Mouse (Mus musculus) CH12.LX (cell line): ENCODE measurements around the gene Topors. TPM values are rescaled to one million over a fixed set of nuclear protein-coding genes. Genes with fewer than 3 reads are reported as not detected.

Source experiments
- DNase-seq: peaks from one replicate; pipeline ENCODE4 v3.0.0-alpha.2; 2013; ENCODE audit errors: extremely low read depth
- H3K27ac ChIP-seq: 2 replicates; pipeline ENCODE4 v1.5.1; 2012; ENCODE audit warnings: low read depth, mild to moderate bottlenecking, control low read depth, moderate library complexity; ENCODE audit not compliant: insufficient read depth
- H3K27me3 ChIP-seq: replicated peaks from 2 replicates; pipeline ENCODE3; 2012; ENCODE audit warnings: inconsistent platforms
- H3K36me3 ChIP-seq, 2 experiments: replicated peaks in 1 of 2; 2 replicates each; pipeline versions ENCODE3 to v1.6.1; 2012; ENCODE audit warnings: inconsistent platforms in 1 of 2, low read length in 1 of 2, mild to moderate bottlenecking in 1 of 2, mixed read lengths in 1 of 2, moderate library complexity in 1 of 2; ENCODE audit not compliant: control insufficient read depth in 1 of 2, insufficient read depth in 1 of 2
- H3K4me1 ChIP-seq, 2 experiments: 2 replicates each; pipeline ENCODE4 v1.6.1; 2012; ENCODE audit warnings: inconsistent platforms in 1 of 2, moderate library complexity in 1 of 2; ENCODE audit not compliant: insufficient read depth in 2 of 2, control insufficient read depth in 1 of 2
- H3K4me2 ChIP-seq: 2 replicates; pipeline ENCODE4 v1.6.1; 2012; ENCODE audit warnings: low read depth, mild to moderate bottlenecking, control low read depth; ENCODE audit not compliant: poor library complexity, insufficient read depth, severe bottlenecking
- H3K4me3 ChIP-seq, 3 experiments: fragments of 150-350 bp in 1 of 3; sonication (generic) in 1 of 3; replicated peaks in 1 of 3; 2 replicates each; pipeline versions ENCODE3 to v1.5.1; 2011 to 2012; ENCODE audit warnings: low read depth in 2 of 3, low read length in 2 of 3, mild to moderate bottlenecking in 2 of 3, moderate library complexity in 2 of 3, control low read depth in 1 of 3, improper control_type of control experiment in 1 of 3, inconsistent platforms in 1 of 3, mixed read lengths in 1 of 3; ENCODE audit not compliant: poor library complexity in 1 of 3
- H3K79me2 ChIP-seq: replicated peaks from 2 replicates; pipeline ENCODE4 v1.6.1; 2012; ENCODE audit warnings: mild to moderate bottlenecking, moderate library complexity; ENCODE audit not compliant: control insufficient read depth, poor library complexity, insufficient read depth, severe bottlenecking; ENCODE audit errors: extremely low read depth
- H3K9ac ChIP-seq: 2 replicates; pipeline ENCODE4 v1.6.1; 2012; ENCODE audit warnings: low read depth, mild to moderate bottlenecking, control low read depth, moderate library complexity; ENCODE audit not compliant: insufficient read depth
- H3K9me3 ChIP-seq: replicated peaks from 2 replicates; pipeline ENCODE3; 2012; ENCODE audit warnings: low read length, inconsistent platforms, mixed read lengths
- BHLHE40 ChIP-seq: IDR thresholded peaks from 2 replicates; pipeline ENCODE4 v1.6.1; 2011; ENCODE audit warnings: mild to moderate bottlenecking, low read depth, low read length, improper control_type of control experiment
- CHD2 ChIP-seq: IDR thresholded peaks from 2 replicates; pipeline ENCODE4 v1.6.1; 2011; ENCODE audit warnings: low read length, improper control_type of control experiment
- CTCF ChIP-seq, 2 experiments: IDR thresholded peaks in 1 of 2; conservative IDR thresholded peaks in 1 of 2; 2 replicates each; pipeline ENCODE4 v1.5.1; 2011 to 2012; ENCODE audit warnings: low read depth in 2 of 2, low read length in 2 of 2, improper control_type of control experiment in 1 of 2, inconsistent platforms in 1 of 2, mild to moderate bottlenecking in 1 of 2, moderate library complexity in 1 of 2
- E2F4 ChIP-seq: IDR thresholded peaks from 2 replicates; pipeline ENCODE4 v1.6.1; 2011; ENCODE audit warnings: low read depth, low read length, improper control_type of control experiment; ENCODE audit not compliant: insufficient replicate concordance
- ELF1 ChIP-seq: IDR thresholded peaks from 2 replicates; pipeline ENCODE4 v1.6.1; 2014; ENCODE audit warnings: low read depth, mild to moderate bottlenecking, inconsistent platforms, low read length, improper control_type of control experiment
- EP300 ChIP-seq: IDR thresholded peaks from 2 replicates; pipeline ENCODE4 v1.6.1; 2011; ENCODE audit warnings: low read length, improper control_type of control experiment
- ETS1 ChIP-seq: conservative IDR thresholded peaks from 2 replicates; pipeline ENCODE4 v1.6.1; 2012; ENCODE audit warnings: low read depth, mild to moderate bottlenecking, inconsistent platforms, low read length, improper control_type of control experiment, moderate library complexity
- GABPA ChIP-seq: IDR thresholded peaks from 2 replicates; pipeline ENCODE4 v1.6.1; 2012; ENCODE audit warnings: low read depth, low read length, improper control_type of control experiment, inconsistent platforms; ENCODE audit not compliant: insufficient replicate concordance
- HCFC1 ChIP-seq: IDR thresholded peaks from 2 replicates; pipeline ENCODE4 v1.6.1; 2012; ENCODE audit warnings: low read depth, mild to moderate bottlenecking, inconsistent platforms, low read length, improper control_type of control experiment
- IRF4 ChIP-seq: IDR thresholded peaks from 2 replicates; pipeline ENCODE4 v1.6.1; 2014; ENCODE audit warnings: low read depth, mild to moderate bottlenecking, inconsistent platforms, low read length, improper control_type of control experiment
- JUN ChIP-seq: IDR thresholded peaks from 2 replicates; pipeline ENCODE4 v1.6.1; 2011; ENCODE audit warnings: low read depth, mild to moderate bottlenecking, low read length, improper control_type of control experiment, moderate library complexity; ENCODE audit not compliant: insufficient read depth
- JUND ChIP-seq: conservative IDR thresholded peaks from 2 replicates; pipeline ENCODE4 v1.6.1; 2011; ENCODE audit warnings: low read depth, low read length, improper control_type of control experiment
- MAZ ChIP-seq: IDR thresholded peaks from 2 replicates; pipeline ENCODE4 v1.6.1; 2012; ENCODE audit warnings: low read depth, mild to moderate bottlenecking, inconsistent platforms, low read length, improper control_type of control experiment, moderate library complexity
- MEF2A ChIP-seq: IDR thresholded peaks from 2 replicates; pipeline ENCODE4 v1.6.1; 2014; ENCODE audit warnings: low read depth, mild to moderate bottlenecking, inconsistent platforms, low read length, improper control_type of control experiment, borderline replicate concordance
- MXI1 ChIP-seq: IDR thresholded peaks from 2 replicates; pipeline ENCODE4 v1.6.1; 2011; ENCODE audit warnings: mild to moderate bottlenecking, low read depth, low read length, improper control_type of control experiment
- NELFE ChIP-seq: IDR thresholded peaks from 2 replicates; pipeline ENCODE4 v1.6.1; 2011; ENCODE audit warnings: low read depth, low read length, improper control_type of control experiment
- NRF1 ChIP-seq: IDR thresholded peaks from 2 replicates; pipeline ENCODE4 v1.6.1; 2014; ENCODE audit warnings: low read depth, mild to moderate bottlenecking, inconsistent platforms, low read length, improper control_type of control experiment, moderate library complexity
- PAX5 ChIP-seq: IDR thresholded peaks from 2 replicates; pipeline ENCODE4 v1.6.1; 2012; ENCODE audit warnings: low read length, inconsistent platforms, mixed read lengths
- POLR2A ChIP-seq: IDR thresholded peaks from 2 replicates; pipeline ENCODE4 v1.6.1; 2011; ENCODE audit warnings: low read depth, mild to moderate bottlenecking, improper control_type of control experiment, low read length
- RAD21 ChIP-seq: IDR thresholded peaks from 2 replicates; pipeline ENCODE4 v1.6.1; 2011; ENCODE audit warnings: low read depth, mild to moderate bottlenecking, low read length, improper control_type of control experiment, moderate library complexity
- SIN3A ChIP-seq: IDR thresholded peaks from 2 replicates; pipeline ENCODE4 v1.6.1; 2012; ENCODE audit warnings: low read length, improper control_type of control experiment, inconsistent platforms
- TCF12 ChIP-seq: IDR thresholded peaks from 2 replicates; pipeline ENCODE4 v1.6.1; 2014; ENCODE audit warnings: low read depth, mild to moderate bottlenecking, inconsistent platforms, low read length, improper control_type of control experiment
- UBTF ChIP-seq: IDR thresholded peaks from 2 replicates; pipeline ENCODE4 v1.6.1; 2012; ENCODE audit warnings: low read depth, mild to moderate bottlenecking, inconsistent platforms, low read length, improper control_type of control experiment, moderate library complexity
- USF1 ChIP-seq: IDR thresholded peaks from 2 replicates; pipeline ENCODE4 v1.6.1; 2014; ENCODE audit warnings: low read depth, mild to moderate bottlenecking, inconsistent platforms, low read length, improper control_type of control experiment
- USF2 ChIP-seq: conservative IDR thresholded peaks from 2 replicates; pipeline ENCODE4 v1.6.1; 2011; ENCODE audit warnings: low read depth, low read length, improper control_type of control experiment
- ZMIZ1 ChIP-seq: IDR thresholded peaks from 2 replicates; pipeline ENCODE4 v1.6.1; 2012; ENCODE audit warnings: low read depth, mild to moderate bottlenecking, inconsistent platforms, low read length, improper control_type of control experiment
- ZNF384 ChIP-seq: IDR thresholded peaks from 2 replicates; pipeline ENCODE4 v1.6.1; 2012; ENCODE audit warnings: low read depth, low read length, improper control_type of control experiment, inconsistent platforms
- dilution Hi-C: fragments of 300-500 bp; cut with MboI; formaldehyde crosslinking; loops from 2 replicates; pipeline ENCODE4 v1.14.3; 2020; ENCODE audit warnings: low sequenced_read_pairs; ENCODE audit not compliant: extremely low pct_unique_long_range_greater_than_20kb, extremely low pct_ligation_motif_present
- in situ Hi-C: fragments of 300-500 bp; cut with MboI; formaldehyde crosslinking; loops from 3 replicates; pipeline ENCODE4 v1.14.3; 2019; ENCODE audit warnings: low sequenced_read_pairs, low pct_ligation_motif_present, low pct_unique_long_range_greater_than_20kb, mixed read lengths
- polyA plus RNA-seq: library from polyadenylated mRNA; unstranded; fragments of >175 nt; gene quantifications from 2 replicates; pipeline ENCODE4 v1.2.1, GENCODE M21; 2012; ENCODE audit warnings: low read depth; ENCODE audit not compliant: insufficient read length
- total RNA-seq, 2 experiments: library from RNA; depleted of rRNA; stranded (reverse); fragments of 300-350 nt in 1 of 2; fragments of >200 nt in 1 of 2; gene quantifications; 2 replicates each; pipeline ENCODE4 v1.2.3; 2012 to 2014

Gene Topors
- total and polyA plus RNA-seq, 3 experiments, result 23.1 to 38.9 (median 36.1) TPM

DNA sequence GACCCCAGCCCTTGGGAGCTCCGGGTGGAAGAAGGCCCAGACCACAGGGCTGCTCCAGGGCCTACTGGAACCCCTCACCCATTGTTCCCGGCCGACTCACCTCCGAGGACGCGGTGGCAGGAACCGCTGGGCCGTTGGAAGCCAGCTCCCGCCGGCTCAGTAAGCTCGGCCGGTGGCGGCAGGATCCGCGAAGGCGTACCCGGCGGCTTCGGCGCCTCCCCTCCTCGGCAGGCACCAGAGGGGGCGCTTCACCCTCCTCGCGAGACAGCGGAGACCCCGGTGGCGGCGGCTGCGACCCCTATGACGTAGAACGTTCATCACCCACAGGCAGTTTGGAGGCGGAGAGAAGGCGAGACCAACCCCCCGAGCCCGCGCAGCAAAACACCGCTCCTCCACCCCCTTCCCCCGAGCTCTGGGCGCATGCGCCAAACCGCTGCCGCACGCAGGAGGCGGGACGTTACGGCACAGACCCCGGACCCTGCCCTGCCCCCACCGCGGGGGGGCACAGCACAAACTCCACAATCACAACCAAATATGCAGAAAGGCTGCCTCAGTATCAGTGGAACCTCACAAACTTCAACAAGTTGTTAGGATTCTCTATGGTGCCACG, 1.3 kb downstream of the Topors start:
- peak; percentile 82 for DNase-seq
- Histone ChIP-seq H3K27me3 (no peaks in the 10 kb centered on the region), H3K9me3 (no peaks in the 10 kb centered on the region), H3K4me3 (peak overlapping the region; percentile 84 to 94 (median 87)), H3K36me3 (peaks cover 22 to 64% of the 10 kb centered on the region in 2 experiments)
- in situ Hi-C loops, result no loop called here
- TF ChIP-seq MEF2A (no peak; the same call in 1 of the 2 replicates), BHLHE40 (peak; percentile 53; the same call in 1 of the 2 replicates), SIN3A (peak; percentile 69), ZMIZ1 (peak; percentile 50; the same call in 1 of the 2 replicates), ZNF384 (no peak), CTCF (conservative IDR thresholded peaks at IDR 0.05 in 1 of 2, IDR thresholded peaks at IDR 0.05 in 1 of 2; ENCODE audit: low read depth in 2 of 2, low read length in 2 of 2) (peak in 1 of 2 experiments; percentile 25; a peak in 2 of 4 replicates), IRF4 (no peak), POLR2A (peak; percentile 53; the same call in 1 of the 2 replicates), USF1 (no peak), MXI1 (peak; percentile 68; the same call in 1 of the 2 replicates), NRF1 (peak; percentile 90), CHD2 (peak; percentile 86), RAD21 (no peak), NELFE (no peak), MAZ (0 out of 2 replicates have a peak, but pooled peaks have one; percentile 54), TCF12 (peak; percentile 43; the same call in 1 of the 2 replicates), HCFC1 (peak; percentile 55)
- TF ChIP-seq, all 38 proteins: peak for 11
- dilution Hi-C loops, result no loop called here
- Histone ChIP-seq H3K27ac (peak overlapping the region; percentile 94; the same call in 1 of the 2 replicates), H3K79me2 (peaks cover 50% of the 10 kb centered on the region), H3K9ac (peak overlapping the region; percentile 83), H3K4me2 (peak overlapping the region; percentile 17; the same call in 1 of the 2 replicates), H3K4me1 (peaks cover 3 to 37% of the 10 kb centered on the region in 2 experiments; a peak in 2 of 4 replicates)

DNA sequence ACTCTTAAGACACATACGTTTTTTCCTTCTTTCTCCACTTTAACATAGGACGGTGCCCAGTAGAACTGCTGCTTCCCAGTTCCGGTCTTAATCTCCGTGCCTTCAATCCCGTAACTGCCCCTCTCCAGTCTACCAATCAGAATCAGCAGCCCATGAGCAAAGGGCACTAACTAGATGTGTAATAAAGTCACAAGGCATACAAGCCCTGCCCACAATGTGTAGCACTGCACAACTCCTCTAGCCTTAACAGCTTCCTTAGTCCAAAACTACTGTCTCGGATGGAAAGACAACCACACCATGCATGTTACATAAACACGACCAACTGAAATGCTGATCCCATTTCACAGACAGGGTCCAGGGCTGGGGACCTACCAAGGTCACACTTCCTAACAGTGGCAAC, 2.0 kb downstream of the Topors start:
- dilution Hi-C loops, result no loop called here
- TF ChIP-seq SIN3A (no peak), PAX5 (no peak), GABPA (no peak), ETS1 (no peak), MAZ (no peak), USF2 (no peak), EP300 (no peak), MEF2A (no peak), JUND (no peak), UBTF (no peak), USF1 (no peak), E2F4 (no peak), NRF1 (no peak), HCFC1 (no peak), ELF1 (no peak), CTCF (conservative IDR thresholded peaks at IDR 0.05 in 1 of 2, IDR thresholded peaks at IDR 0.05 in 1 of 2; ENCODE audit: low read depth in 2 of 2, low read length in 2 of 2) (no peak), JUN (no peak)

More for the DNA sequence above, 2.0 kb downstream of the Topors start:
- H3K27ac ChIP-seq, result no peak overlapping the region
- H3K9me3 ChIP-seq, result no peaks in the 10 kb centered on the region
- in situ Hi-C loops, result no loop called here
- peak overlapping the region; percentile 44 for H3K9ac ChIP-seq
- H3K36me3 ChIP-seq, result peaks cover 24 to 64% of the 10 kb centered on the region in 2 experiments
- peak overlapping the region; percentile 84 to 94 (median 87) for H3K4me3 ChIP-seq
- no peaks in the 10 kb centered on the region for H3K27me3 ChIP-seq
- H3K4me1 ChIP-seq, result peaks cover 3 to 37% of the 10 kb centered on the region in 2 experiments; a peak in 2 of 4 replicates
- no peak for DNase-seq
- H3K4me2 ChIP-seq, result peak overlapping the region; percentile 17; the same call in 1 of the 2 replicates
- H3K79me2 ChIP-seq, result peaks cover 52% of the 10 kb centered on the region
